Mouse (Mus musculus) ovary, postnatal 36 days (tissue): ENCODE results near the gene Nudt15.

Experiments used
- DNase-seq: peaks from one replicate; pipeline ENCODE4 v3.0.0; 2022; ENCODE audit warnings: low spot score, mixed read lengths

Gene Nudt15

GRCm38 (mm10) chr14:73470593-73470992, 77.4 kb downstream of the Nudt15 start:
- no peak for DNase-seq

DNA sequence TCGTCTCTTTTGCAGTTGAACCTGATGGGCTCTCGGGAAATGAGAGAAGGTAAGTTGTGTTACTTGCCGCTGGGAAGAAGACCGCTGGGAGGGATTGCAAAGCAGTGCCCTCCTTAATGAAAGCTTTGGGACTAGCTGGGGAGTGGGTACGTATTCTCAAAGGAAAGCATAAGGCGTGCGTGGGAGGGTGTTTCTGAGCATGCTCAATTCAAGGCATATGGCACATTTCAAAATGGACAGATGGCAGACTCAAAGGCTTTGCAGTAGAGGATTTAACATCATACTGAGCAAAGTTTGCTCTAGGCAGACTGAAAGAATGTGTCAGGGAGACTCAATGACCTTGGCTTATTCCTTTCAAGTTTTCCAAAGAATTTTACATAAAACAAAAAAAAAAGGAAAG, 78.5 kb downstream of the Nudt15 start:
- DNase-seq: no peak
